Mouse (Mus musculus): ENCODE results near the gene Ints7.

DNA sequence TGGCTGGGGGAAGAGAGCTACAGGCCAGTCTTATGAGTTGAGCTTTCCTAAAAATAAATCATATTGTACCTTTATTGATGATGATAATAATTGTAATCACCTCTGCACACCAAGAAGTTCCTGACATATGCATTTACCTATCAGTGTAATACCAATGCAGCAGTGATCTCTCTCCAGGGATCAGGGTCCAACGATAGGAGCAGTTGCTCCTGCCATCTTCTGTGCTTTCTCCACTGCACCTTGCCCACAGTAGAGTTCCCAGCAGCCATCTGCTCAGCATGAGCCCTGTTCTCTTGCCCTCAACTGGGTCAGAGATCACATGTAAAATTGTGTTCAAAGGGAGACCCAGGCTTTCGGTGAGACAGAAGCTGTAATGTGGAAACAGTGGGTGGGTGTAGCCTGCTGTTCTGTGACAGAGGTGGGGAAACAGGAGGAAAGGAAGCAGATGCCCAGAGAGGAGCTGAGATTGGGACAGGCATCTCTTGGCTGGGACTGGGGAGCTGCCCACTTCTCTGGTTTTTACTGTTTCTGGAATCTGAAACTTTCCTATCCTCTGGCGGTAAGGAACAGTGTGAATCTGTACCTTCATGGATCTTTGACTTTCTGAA, 63.9 kb downstream of the Ints7 start:
- TF ChIP-seq CTCF (IDR thresholded peaks at IDR 0.05; ENCODE audit: borderline replicate concordance, extremely low read depth, insufficient read depth, insufficient read length) (no peak), POLR2A (IDR thresholded peaks at IDR 0.05; ENCODE audit: borderline replicate concordance, extremely low read depth, insufficient read depth, insufficient read length, poor library complexity, severe bottlenecking) (no peak)
